Mouse (Mus musculus) E14TG2a.4 (cell line): Measurements from ENCODE around the gene Ppp1r1c.

ENCODE experiments used
- H3K27me3 ChIP-seq: 2 replicates; pipeline ENCODE4 v1.6.1; 2014; ENCODE audit warnings: low read length, control low read depth; ENCODE audit not compliant: insufficient read depth
- H3K36me3 ChIP-seq: 2 replicates; pipeline ENCODE4 v1.6.1; 2014; ENCODE audit warnings: low read length, control low read depth; ENCODE audit not compliant: insufficient read depth
- H3K4me1 ChIP-seq: replicated peaks from 2 replicates; pipeline ENCODE4 v1.6.1; 2014; ENCODE audit warnings: low read depth, low read length, control low read depth
- H3K4me3 ChIP-seq: replicated peaks from 2 replicates; pipeline ENCODE4 v1.5.1; 2014; ENCODE audit warnings: mild to moderate bottlenecking, low read length
- H3K9me3 ChIP-seq: 2 replicates; pipeline ENCODE4 v1.6.1; 2014; ENCODE audit warnings: low read length, control low read depth
- CTCF ChIP-seq: conservative IDR thresholded peaks from 2 replicates; pipeline ENCODE4 v1.5.1; 2014; ENCODE audit warnings: low read length
- NANOG ChIP-seq: IDR thresholded peaks from 2 replicates; pipeline ENCODE4 v1.6.1; 2014; ENCODE audit warnings: borderline replicate concordance, low read length, mixed read lengths
- POU5F1 ChIP-seq: IDR thresholded peaks from 2 replicates; pipeline ENCODE4 v1.6.1; 2014; ENCODE audit warnings: low read length, borderline replicate concordance

The Ppp1r1c gene

GRCm38 (mm10) chr2:79707575-79707974, at the start of gene Ppp1r1c:
Gene Ppp1r1c (plus strand): TSS chr2:79707780.
- no peak within 1 kb of the TSS for H3K4me3 ChIP-seq
- H3K9me3 ChIP-seq: no peaks in the 10 kb centered on the region
- no peaks in the 10 kb centered on the region for H3K27me3 ChIP-seq
- no peaks in the 10 kb centered on the region for H3K4me1 ChIP-seq
- TF ChIP-seq NANOG (no peak), POU5F1 (no peak), CTCF (no peak)
- H3K36me3 ChIP-seq: no peaks in the 10 kb centered on the region

- no peaks in the 10 kb centered on the region for H3K9me3 ChIP-seq
- no peak for TF ChIP-seq CTCF
- TF ChIP-seq NANOG: no peak
- no peak for TF ChIP-seq POU5F1
- H3K4me1 ChIP-seq: no peaks in the 10 kb centered on the region
- H3K27me3 ChIP-seq: no peaks in the 10 kb centered on the region
- peaks cover 79% of the 10 kb centered on the region for H3K36me3 ChIP-seq
- H3K4me3 ChIP-seq: no peak overlapping the region
Observed at GRCm38 (mm10) chr2:79660417-79661185, 47.0 kb upstream of the Ppp1r1c start.

GRCm38 (mm10) chr2:79661486-79662104, 46.0 kb upstream of the Ppp1r1c start:
- H3K4me3 ChIP-seq: no peak overlapping the region
- H3K27me3 ChIP-seq: no peaks in the 10 kb centered on the region
- TF ChIP-seq CTCF: no peak
- no peak for TF ChIP-seq POU5F1
- TF ChIP-seq NANOG: no peak
- no peaks in the 10 kb centered on the region for H3K4me1 ChIP-seq
- no peaks in the 10 kb centered on the region for H3K9me3 ChIP-seq
- H3K36me3 ChIP-seq: peaks cover 84% of the 10 kb centered on the region

GRCm38 (mm10) chr2:79664532-79665286, 42.9 kb upstream of the Ppp1r1c start:
- Histone ChIP-seq H3K36me3 (peaks cover 55% of the 10 kb centered on the region), H3K4me1 (no peaks in the 10 kb centered on the region), H3K4me3 (no peak overlapping the region), H3K9me3 (no peaks in the 10 kb centered on the region), H3K27me3 (no peaks in the 10 kb centered on the region)
- TF ChIP-seq NANOG (no peak), CTCF (no peak), POU5F1 (no peak)

GRCm38 (mm10) chr2:79665492-79665891, 42.1 kb upstream of the Ppp1r1c start:
- Histone ChIP-seq H3K36me3 (peaks cover 47% of the 10 kb centered on the region), H3K27me3 (no peaks in the 10 kb centered on the region), H3K4me3 (no peak overlapping the region), H3K9me3 (no peaks in the 10 kb centered on the region), H3K4me1 (no peaks in the 10 kb centered on the region)
- TF ChIP-seq POU5F1 (no peak), NANOG (no peak), CTCF (no peak)

- Histone ChIP-seq H3K27me3 (no peaks in the 10 kb centered on the region), H3K9me3 (no peaks in the 10 kb centered on the region), H3K4me3 (no peak overlapping the region), H3K36me3 (peaks cover 5% of the 10 kb centered on the region; the same call in 1 of the 2 replicates), H3K4me1 (no peaks in the 10 kb centered on the region)
- TF ChIP-seq NANOG (no peak), CTCF (no peak), POU5F1 (no peak)
Observed at GRCm38 (mm10) chr2:79675266-79675665, 32.3 kb upstream of the Ppp1r1c start.

- TF ChIP-seq NANOG (no peak), POU5F1 (no peak), CTCF (no peak)
- H3K9me3 ChIP-seq: no peaks in the 10 kb centered on the region
Observed at GRCm38 (mm10) chr2:79677663-79678257, 29.8 kb upstream of the Ppp1r1c start.

GRCm38 (mm10) chr2:79681672-79682071, 25.9 kb upstream of the Ppp1r1c start:
- Histone ChIP-seq H3K4me1 (no peaks in the 10 kb centered on the region), H3K4me3 (no peak overlapping the region), H3K27me3 (no peaks in the 10 kb centered on the region), H3K9me3 (no peaks in the 10 kb centered on the region), H3K36me3 (no peaks in the 10 kb centered on the region)
- TF ChIP-seq CTCF: no peak
- TF ChIP-seq NANOG: no peak
- no peak for TF ChIP-seq POU5F1

More at GRCm38 (mm10) chr2:79677663-79678257, 29.8 kb upstream of the Ppp1r1c start:
- Histone ChIP-seq H3K27me3 (no peaks in the 10 kb centered on the region), H3K4me1 (no peaks in the 10 kb centered on the region), H3K4me3 (no peak overlapping the region), H3K36me3 (no peaks in the 10 kb centered on the region)
